Mouse (Mus musculus): Measurements from ENCODE around the gene Olfr617. TPM values are rescaled to one million over a fixed set of nuclear protein-coding genes. Genes with fewer than 3 reads are reported as not detected.

Olfr617 gene
- not detected for polyA plus RNA-seq (2014; fragmentation: Illumina TruSeq; extraction: RNeasy Lipid Tissue Mini Kit (QIAGEN cat#74804))

GRCm38 (mm10) chr7:103572761-103573160, at the start of gene Olfr617:
TSS of gene Olfr617 (plus strand) at chr7:103573061.

GRCm38 (mm10) chr7:103542617-103543016, 30.2 kb upstream of the Olfr617 start, which contains the start of gene Olfr612:
TSS of gene Olfr612 (minus strand) at chr7:103542717.

GRCm38 (mm10) chr7:103547774-103548173, 25.1 kb upstream of the Olfr617 start, which contains the start of gene Olfr613:
TSS of gene Olfr613 (plus strand) at chr7:103548074.

GRCm38 (mm10) chr7:103555779-103556178, 17.1 kb upstream of the Olfr617 start, which contains the start of gene Olfr615:
TSS of gene Olfr615 (plus strand) at chr7:103556079.

GRCm38 (mm10) chr7:103569043-103569442, 3.8 kb upstream of the Olfr617 start, which contains the start of gene Olfr616:
TSS of gene Olfr616 (minus strand) at chr7:103569143.

GRCm38 (mm10) chr7:103589803-103590202, 16.9 kb downstream of the Olfr617 start, which contains the start of gene Olfr618:
TSS of gene Olfr618 (plus strand) at chr7:103590103.

GRCm38 (mm10) chr7:103600275-103600674, 27.4 kb downstream of the Olfr617 start, which contains the start of gene Olfr619:
TSS of gene Olfr619 (plus strand) at chr7:103600575.

GRCm38 (mm10) chr7:103612434-103612833, 39.6 kb downstream of the Olfr617 start, which contains the start of gene Olfr620:
TSS of gene Olfr620 (minus strand) at chr7:103612534.

Other genes starting within 250 kb of the Olfr617 start
- not detected for gene Olfr598, start 249.5 kb upstream of the Olfr617 start, polyA plus RNA-seq (2014; fragmentation: Illumina TruSeq; extraction: RNeasy Lipid Tissue Mini Kit (QIAGEN cat#74804))
- not detected for gene Olfr599, start 237.1 kb upstream of the Olfr617 start, polyA plus RNA-seq (2014; fragmentation: Illumina TruSeq; extraction: RNeasy Lipid Tissue Mini Kit (QIAGEN cat#74804))
- gene Olfr600, start 223.4 kb upstream of the Olfr617 start, polyA plus RNA-seq (2014; fragmentation: Illumina TruSeq; extraction: RNeasy Lipid Tissue Mini Kit (QIAGEN cat#74804)): not detected
- gene Olfr601, start 210.4 kb upstream of the Olfr617 start, polyA plus RNA-seq (2014; fragmentation: Illumina TruSeq; extraction: RNeasy Lipid Tissue Mini Kit (QIAGEN cat#74804)): not detected
- not detected for gene Olfr603, start 186.9 kb upstream of the Olfr617 start, polyA plus RNA-seq (2014; fragmentation: Illumina TruSeq; extraction: RNeasy Lipid Tissue Mini Kit (QIAGEN cat#74804))
- gene Usp17lc, start 158.0 kb upstream of the Olfr617 start, polyA plus RNA-seq (2014; fragmentation: Illumina TruSeq; extraction: RNeasy Lipid Tissue Mini Kit (QIAGEN cat#74804)): not detected
- not detected for gene Olfr605, start 127.6 kb upstream of the Olfr617 start, polyA plus RNA-seq (2014; fragmentation: Illumina TruSeq; extraction: RNeasy Lipid Tissue Mini Kit (QIAGEN cat#74804))
- gene Olfr606, start 124.0 kb upstream of the Olfr617 start, polyA plus RNA-seq (2014; fragmentation: Illumina TruSeq; extraction: RNeasy Lipid Tissue Mini Kit (QIAGEN cat#74804)): not detected
- gene Olfr607, start 108.9 kb upstream of the Olfr617 start, polyA plus RNA-seq (2014; fragmentation: Illumina TruSeq; extraction: RNeasy Lipid Tissue Mini Kit (QIAGEN cat#74804)): not detected
- not detected for gene Olfr608, start 103.2 kb upstream of the Olfr617 start, polyA plus RNA-seq (2014; fragmentation: Illumina TruSeq; extraction: RNeasy Lipid Tissue Mini Kit (QIAGEN cat#74804))
- gene Olfr609, start 75.0 kb upstream of the Olfr617 start, polyA plus RNA-seq (2014; fragmentation: Illumina TruSeq; extraction: RNeasy Lipid Tissue Mini Kit (QIAGEN cat#74804)): not detected
- gene Olfr610, start 60.9 kb upstream of the Olfr617 start, polyA plus RNA-seq (2014; fragmentation: Illumina TruSeq; extraction: RNeasy Lipid Tissue Mini Kit (QIAGEN cat#74804)): not detected
- gene Olfr611, start 52.2 kb upstream of the Olfr617 start, polyA plus RNA-seq (2014; fragmentation: Illumina TruSeq; extraction: RNeasy Lipid Tissue Mini Kit (QIAGEN cat#74804)): not detected
- gene Olfr612, start 30.3 kb upstream of the Olfr617 start, polyA plus RNA-seq (2014; fragmentation: Illumina TruSeq; extraction: RNeasy Lipid Tissue Mini Kit (QIAGEN cat#74804)): not detected
- not detected for gene Olfr613, start 25.0 kb upstream of the Olfr617 start, polyA plus RNA-seq (2014; fragmentation: Illumina TruSeq; extraction: RNeasy Lipid Tissue Mini Kit (QIAGEN cat#74804))
- gene Olfr615, start 17.0 kb upstream of the Olfr617 start, polyA plus RNA-seq (2014; fragmentation: Illumina TruSeq; extraction: RNeasy Lipid Tissue Mini Kit (QIAGEN cat#74804)): not detected
- gene Olfr616, start 3.9 kb upstream of the Olfr617 start, polyA plus RNA-seq (2014; fragmentation: Illumina TruSeq; extraction: RNeasy Lipid Tissue Mini Kit (QIAGEN cat#74804)): not detected
- not detected for gene Olfr618, start 17.0 kb downstream of the Olfr617 start, polyA plus RNA-seq (2014; fragmentation: Illumina TruSeq; extraction: RNeasy Lipid Tissue Mini Kit (QIAGEN cat#74804))
- gene Olfr619, start 27.5 kb downstream of the Olfr617 start, polyA plus RNA-seq (2014; fragmentation: Illumina TruSeq; extraction: RNeasy Lipid Tissue Mini Kit (QIAGEN cat#74804)): not detected
- gene Olfr620, start 39.5 kb downstream of the Olfr617 start, polyA plus RNA-seq (2014; fragmentation: Illumina TruSeq; extraction: RNeasy Lipid Tissue Mini Kit (QIAGEN cat#74804)): not detected
- gene Olfr622, start 69.6 kb downstream of the Olfr617 start, polyA plus RNA-seq (2014; fragmentation: Illumina TruSeq; extraction: RNeasy Lipid Tissue Mini Kit (QIAGEN cat#74804)): not detected
- not detected for gene Olfr623, start 90.6 kb downstream of the Olfr617 start, polyA plus RNA-seq (2014; fragmentation: Illumina TruSeq; extraction: RNeasy Lipid Tissue Mini Kit (QIAGEN cat#74804))
- gene Olfr624, start 98.1 kb downstream of the Olfr617 start, polyA plus RNA-seq (2014; fragmentation: Illumina TruSeq; extraction: RNeasy Lipid Tissue Mini Kit (QIAGEN cat#74804)): 0.63 TPM
- gene Olfr625-ps1, start 109.7 kb downstream of the Olfr617 start, polyA plus RNA-seq (2014; fragmentation: Illumina TruSeq; extraction: RNeasy Lipid Tissue Mini Kit (QIAGEN cat#74804)): not detected
- not detected for gene Olfr243, start 141.6 kb downstream of the Olfr617 start, polyA plus RNA-seq (2014; fragmentation: Illumina TruSeq; extraction: RNeasy Lipid Tissue Mini Kit (QIAGEN cat#74804))
- gene Olfr628, start 157.3 kb downstream of the Olfr617 start, polyA plus RNA-seq (2014; fragmentation: Illumina TruSeq; extraction: RNeasy Lipid Tissue Mini Kit (QIAGEN cat#74804)): not detected
- not detected for gene Olfr629, start 171.9 kb downstream of the Olfr617 start, polyA plus RNA-seq (2014; fragmentation: Illumina TruSeq; extraction: RNeasy Lipid Tissue Mini Kit (QIAGEN cat#74804))
- not detected for gene Olfr630, start 184.3 kb downstream of the Olfr617 start, polyA plus RNA-seq (2014; fragmentation: Illumina TruSeq; extraction: RNeasy Lipid Tissue Mini Kit (QIAGEN cat#74804))
- not detected for gene Olfr69, start 198.5 kb downstream of the Olfr617 start, polyA plus RNA-seq (2014; fragmentation: Illumina TruSeq; extraction: RNeasy Lipid Tissue Mini Kit (QIAGEN cat#74804))
- gene Olfr68, start 206.6 kb downstream of the Olfr617 start, polyA plus RNA-seq (2014; fragmentation: Illumina TruSeq; extraction: RNeasy Lipid Tissue Mini Kit (QIAGEN cat#74804)): not detected
- not detected for gene Olfr67, start 218.8 kb downstream of the Olfr617 start, polyA plus RNA-seq (2014; fragmentation: Illumina TruSeq; extraction: RNeasy Lipid Tissue Mini Kit (QIAGEN cat#74804))
- gene Hbb-bt, start 240.9 kb downstream of the Olfr617 start, polyA plus RNA-seq (2014; fragmentation: Illumina TruSeq; extraction: RNeasy Lipid Tissue Mini Kit (QIAGEN cat#74804)): 2.9 TPM